34 mouse cellular contexts compared by ENCODE assay signal in the genomic region with DNA sequence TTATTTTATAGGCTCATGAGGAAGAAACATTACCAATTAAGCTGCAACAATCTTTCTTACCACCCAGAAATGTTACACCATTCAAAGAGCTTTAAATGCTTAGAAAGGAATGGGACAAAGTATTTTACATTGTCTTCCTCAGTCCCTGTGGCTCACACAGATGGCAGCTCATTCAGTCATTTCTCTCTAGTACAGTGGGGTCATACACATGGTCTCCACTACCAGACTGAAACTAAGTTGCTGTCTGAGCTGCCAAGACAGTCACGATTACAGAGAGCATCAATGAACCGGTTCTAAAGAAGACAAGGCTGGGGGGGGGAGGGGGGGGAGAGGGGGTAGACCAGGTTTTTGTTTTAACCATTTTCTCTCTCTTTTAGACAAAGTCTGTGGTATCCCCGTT. TPM values are rescaled to one million over a fixed set of nuclear protein-coding genes. Genes with fewer than 3 reads are reported as not detected.
DNase-seq lines count a peak whose midpoint lies in the region; ATAC-seq and TF ChIP-seq lines count a peak whose summit lies in the region.
"Had no signal": no experiment of that assay in that cellular context is flagged by ENCODE, and none has a peak within 500 bp of the region (broad histone marks: within the 10 kb centered on the region; RNA-seq: fewer than 3 reads in every experiment).

No protein-coding gene starts in this region.

- WGBS in forebrain, embryonic 11.5 days: 70% methylated on average over 3 of the region's 3 CpGs
- WGBS in forebrain, postnatal 0 days: 25% methylated on average over 3 of the region's 3 CpGs
- WGBS in midbrain, postnatal 0 days: 55% methylated on average over 3 of the region's 3 CpGs
- 42% methylated on average over 3 of the region's 3 CpGs for whole genome bisulfite sequencing in midbrain, embryonic 16.5 days

- no peak overlapping the region for H3K27ac ChIP-seq in forebrain, embryonic 11.5 days (ENCODE audit: low read depth, low read length)
- H3K27ac ChIP-seq in forebrain, postnatal 0 days (ENCODE audit: low read depth, low read length): no peak overlapping the region
- H3K27ac ChIP-seq in midbrain, postnatal 0 days (ENCODE audit: low read depth, low read length): no peak overlapping the region
- H3K27ac ChIP-seq in midbrain, embryonic 16.5 days (ENCODE audit: low read length): no peak overlapping the region
- H3K27ac ChIP-seq: embryonic facial prominence, embryonic 12.5 days; hindbrain, postnatal 0 days; kidney, postnatal 0 days; stomach, embryonic 15.5 days had no signal

- H3K9ac ChIP-seq in forebrain, embryonic 11.5 days (ENCODE audit: low read length): no peak overlapping the region
- H3K9ac ChIP-seq in forebrain, postnatal 0 days: no peak overlapping the region
- no peak overlapping the region for H3K9ac ChIP-seq in midbrain, postnatal 0 days (replicated peaks; ENCODE audit: low read length, poor library complexity, severe bottlenecking)
- no peak overlapping the region for H3K9ac ChIP-seq in midbrain, embryonic 16.5 days (ENCODE audit: low read depth, low read length)
- H3K9ac ChIP-seq: embryonic facial prominence, embryonic 12.5 days; lung, embryonic 14.5 days; stomach, embryonic 15.5 days had no signal

- intact Hi-C loops in heart, postnatal 25 days (cut with DNase I): no loop called here

- no peak for DNase-seq in forebrain, embryonic 11.5 days (ENCODE audit: low spot score)
- no peak for DNase-seq in forebrain, postnatal 0 days
- peak; percentile 1 for DNase-seq in heart, postnatal 4 days
- DNase-seq in heart, postnatal 25 days (ENCODE audit: low spot score): no peak
- DNase-seq in midbrain, postnatal 0 days (ENCODE audit: low spot score): peak; percentile 5
- DNase-seq in neural tube, embryonic 10.5 days (ENCODE audit: extremely low spot score, low spot score): no peak
- DNase-seq in left cerebral cortex, adult 18-20 months (ENCODE audit: low spot score in 2 of 2): no peak
- DNase-seq: adrenal gland, adult 8-10 months; cerebellum, adult 9-10 months; embryo, embryonic 11 days; gastrocnemius, postnatal 10 days; kidney, adult 8-10 months; kidney, postnatal 4 days; left cerebral cortex, postnatal 4 days; lung, embryonic 14.5 days; lung, postnatal 14 days; right cerebral cortex, postnatal 25 days had no signal

- 0 out of 2 replicates have a peak, but pooled peaks have one; percentile 31 for ATAC-seq in forebrain, embryonic 11.5 days (replicated peaks; ENCODE audit: low FRiP score)
- no peak for ATAC-seq in forebrain, postnatal 0 days
- no peak for ATAC-seq in midbrain, postnatal 0 days (ENCODE audit: low FRiP score)
- no peak for ATAC-seq in midbrain, embryonic 16.5 days
- ATAC-seq: hindbrain, postnatal 0 days; intestine, embryonic 16.5 days had no signal

- no peaks in the 10 kb centered on the region for H3K9me3 ChIP-seq in forebrain, embryonic 11.5 days (ENCODE audit: control insufficient read depth, low read length)
- no peaks in the 10 kb centered on the region for H3K9me3 ChIP-seq in forebrain, postnatal 0 days (ENCODE audit: low read length)
- H3K9me3 ChIP-seq in midbrain, postnatal 0 days (ENCODE audit: low read length): no peaks in the 10 kb centered on the region
- H3K9me3 ChIP-seq in midbrain, embryonic 16.5 days (replicated peaks; ENCODE audit: control insufficient read depth, low read length, poor library complexity, severe bottlenecking): no peaks in the 10 kb centered on the region
- H3K9me3 ChIP-seq: embryonic facial prominence, embryonic 12.5 days; G1E; stomach, embryonic 15.5 days had no signal

- no peak overlapping the region for H3K4me3 ChIP-seq in forebrain, embryonic 11.5 days (ENCODE audit: low read depth, low read length)
- no peak overlapping the region for H3K4me3 ChIP-seq in forebrain, postnatal 0 days (ENCODE audit: low read depth, low read length)
- H3K4me3 ChIP-seq in midbrain, postnatal 0 days (ENCODE audit: low read depth, low read length): no peak overlapping the region
- no peak overlapping the region for H3K4me3 ChIP-seq in midbrain, embryonic 16.5 days (ENCODE audit: low read depth, low read length)
- H3K4me3 ChIP-seq: embryonic facial prominence, embryonic 12.5 days; stomach, embryonic 15.5 days had no signal

- no peaks in the 10 kb centered on the region for H3K36me3 ChIP-seq in forebrain, embryonic 11.5 days (ENCODE audit: control insufficient read depth, insufficient read depth, low read length)
- H3K36me3 ChIP-seq in forebrain, postnatal 0 days (ENCODE audit: insufficient read depth): no peaks in the 10 kb centered on the region
- H3K36me3 ChIP-seq in midbrain, postnatal 0 days (ENCODE audit: insufficient read depth, low read length): no peaks in the 10 kb centered on the region
- H3K36me3 ChIP-seq in midbrain, embryonic 16.5 days (ENCODE audit: control insufficient read depth, insufficient read depth, low read length): no peaks in the 10 kb centered on the region
- H3K36me3 ChIP-seq: embryonic facial prominence, embryonic 12.5 days; G1E; stomach, embryonic 15.5 days had no signal

- no peak overlapping the region for H3K4me2 ChIP-seq in forebrain, embryonic 11.5 days (ENCODE audit: low read depth, low read length, severe bottlenecking)
- no peak overlapping the region for H3K4me2 ChIP-seq in forebrain, postnatal 0 days (ENCODE audit: low read depth)
- H3K4me2 ChIP-seq in midbrain, postnatal 0 days (ENCODE audit: low read depth, low read length, poor library complexity, severe bottlenecking): no peak overlapping the region
- H3K4me2 ChIP-seq in midbrain, embryonic 16.5 days (ENCODE audit: low read length): no peak overlapping the region
- H3K4me2 ChIP-seq: embryonic facial prominence, embryonic 12.5 days; heart, embryonic 11.5 days; lung, embryonic 14.5 days; stomach, embryonic 15.5 days had no signal

- TF ChIP-seq CTCF in forebrain, postnatal 0 days (IDR thresholded peaks at IDR 0.05; ENCODE audit: low read depth): no peak
- TF ChIP-seq CTCF in midbrain, postnatal 0 days (IDR thresholded peaks at IDR 0.05): no peak

- peaks cover 14% of the 10 kb centered on the region for H3K4me1 ChIP-seq in forebrain, embryonic 11.5 days (replicated peaks; ENCODE audit: control insufficient read depth, insufficient read depth, low read length)
- 0 out of 2 replicates have a peak, but pooled peaks cover 10% of the 10 kb centered on the region for H3K4me1 ChIP-seq in forebrain, postnatal 0 days (ENCODE audit: insufficient read depth)
- 0 out of 2 replicates have a peak, but pooled peaks cover 4% of the 10 kb centered on the region for H3K4me1 ChIP-seq in midbrain, postnatal 0 days (ENCODE audit: insufficient read depth, low read length)
- H3K4me1 ChIP-seq in midbrain, embryonic 16.5 days (ENCODE audit: control insufficient read depth, insufficient read depth, low read length): peaks cover 12% of the 10 kb centered on the region

- H3K27me3 ChIP-seq in forebrain, embryonic 11.5 days (ENCODE audit: control insufficient read depth, insufficient read depth, low read length): no peaks in the 10 kb centered on the region
- H3K27me3 ChIP-seq in forebrain, postnatal 0 days (ENCODE audit: insufficient read depth, low read length): no peaks in the 10 kb centered on the region
- H3K27me3 ChIP-seq in midbrain, postnatal 0 days (ENCODE audit: insufficient read depth, low read length): no peaks in the 10 kb centered on the region
- no peaks in the 10 kb centered on the region for H3K27me3 ChIP-seq in midbrain, embryonic 16.5 days (ENCODE audit: control insufficient read depth, insufficient read depth, low read depth, low read length)
- H3K27me3 ChIP-seq: embryonic facial prominence, embryonic 12.5 days; stomach, embryonic 15.5 days had no signal

RNA-seq across cellular contexts. Expression of a gene that starts 15.3 kb away (rescaled TPM):
- polyA plus RNA-seq in forebrain, embryonic 11.5 days (2014; fragmentation: Nextera tagmentation; extraction: Ambion mirVana): not detected in 2 replicates
- not detected in 2 replicates for total RNA-seq in forebrain, postnatal 0 days (2014; rRNA removed)
- not detected in 2 replicates for polyA plus RNA-seq in forebrain, postnatal 0 days (2015; fragmentation: Nextera tagmentation; extraction: Ambion mirVana)
- not detected for total RNA-seq in heart, postnatal 4 days (2021)
- total RNA-seq in heart, postnatal 25 days (2021): not detected
- total RNA-seq in midbrain, postnatal 0 days (2014; rRNA removed): not detected in 2 replicates
- polyA plus RNA-seq in midbrain, postnatal 0 days (2015; fragmentation: Nextera tagmentation; extraction: Ambion mirVana): not detected in 2 replicates
- not detected in 2 replicates for polyA plus RNA-seq in midbrain, embryonic 16.5 days (2015; fragmentation: Nextera tagmentation; extraction: Ambion mirVana)
- not detected for total RNA-seq in left cerebral cortex, adult 18-20 months (2021)
- total RNA-seq: adrenal gland, adult 8-10 months; adrenal gland, postnatal 4 days; gastrocnemius, postnatal 10 days; hindbrain, postnatal 0 days; layer of hippocampus, adult 8-10 months; layer of hippocampus, postnatal 25 days; left cerebral cortex, postnatal 4 days; neutrophil, adult 5-6 weeks had no signal
- polyA plus RNA-seq: embryonic facial prominence, embryonic 12.5 days; G1E; heart, embryonic 11.5 days; heart, embryonic 16.5 days; hindbrain, embryonic 11.5 days; hindbrain, postnatal 0 days; intestine, embryonic 16.5 days; kidney, postnatal 0 days; limb, embryonic 14.5 days; lung, embryonic 14.5 days; neural tube, embryonic 11.5 days; stomach, embryonic 15.5 days; urinary bladder, adult 2 months had no signal

RNA-seq across cellular contexts. Expression of a gene that starts 19.7 kb away (rescaled TPM):
- 6.6 and 7.7 TPM in 2 replicates for polyA plus RNA-seq in forebrain, embryonic 11.5 days (2014; fragmentation: Nextera tagmentation; extraction: Ambion mirVana)
- total RNA-seq in forebrain, postnatal 0 days (2014; rRNA removed): 31.1 and 41.7 TPM in 2 replicates
- polyA plus RNA-seq in forebrain, postnatal 0 days (2015; fragmentation: Nextera tagmentation; extraction: Ambion mirVana): 9.0 and 11.5 TPM in 2 replicates
- 10 to 100 TPM; 27.5 to 29.4 TPM for total RNA-seq in heart, postnatal 4 days (2021)
- 10 to 100 TPM; 15.3 to 17.5 TPM for total RNA-seq in heart, postnatal 25 days (2021)
- total RNA-seq in midbrain, postnatal 0 days (2014; rRNA removed): 38.4 and 40.7 TPM in 2 replicates
- 12.8 and 13.5 TPM in 2 replicates for polyA plus RNA-seq in midbrain, postnatal 0 days (2015; fragmentation: Nextera tagmentation; extraction: Ambion mirVana)
- 18.4 and 19.3 TPM in 2 replicates for polyA plus RNA-seq in midbrain, embryonic 16.5 days (2015; fragmentation: Nextera tagmentation; extraction: Ambion mirVana)
- total RNA-seq in left cerebral cortex, adult 18-20 months (2021): 10 to 100 TPM; 49.0 to 54.6 TPM

Comparison
In these comparisons a context has a peak if more than half of its experiments do, and no peak if none do; other contexts are left out.
1. DNase-seq: peak in heart, postnatal 4 days (single experiment) and midbrain, postnatal 0 days (single experiment); none in forebrain, embryonic 11.5 days (single experiment), forebrain, postnatal 0 days (single experiment), heart, postnatal 25 days (single experiment), neural tube, embryonic 10.5 days (single experiment) and left cerebral cortex, adult 18-20 months (0 of 2).